Mouse (Mus musculus) stomach, embryonic 16.5 days (tissue): ENCODE results near the gene Mgam. TPM values are rescaled to one million over a fixed set of nuclear protein-coding genes. Genes with fewer than 3 reads are reported as not detected.
"Not testable (repeated sequence)": the region's sequence is repeated elsewhere in the genome, so short reads cannot be mapped to it uniquely, and the experiment has no call there.

Source experiments
- ATAC-seq: fragments of 200-750 bp; cut with Nextera tagmentation; 2 replicates; pipeline ENCODE4 v1.8.0; 2017; ENCODE audit warnings: moderate number of reproducible peaks, moderate TSS enrichment; ENCODE audit not compliant: insufficient read depth, low FRiP score
- H3K27ac ChIP-seq: fragments of 300-500 bp; sonication (generic); 2 replicates; pipeline ENCODE4 v1.5.1; 2014; ENCODE audit warnings: low read length
- H3K27me3 ChIP-seq: fragments of 300-500 bp; sonication (generic); 2 replicates; pipeline ENCODE4 v1.6.1; 2014; ENCODE audit warnings: low read length, control low read depth, mixed read lengths; ENCODE audit not compliant: control insufficient read depth, insufficient read depth
- H3K36me3 ChIP-seq: fragments of 300-500 bp; sonication (generic); 2 replicates; pipeline ENCODE4 v1.6.1; 2014; ENCODE audit warnings: low read length; ENCODE audit not compliant: control insufficient read depth, insufficient read depth
- H3K4me1 ChIP-seq: fragments of 300-500 bp; sonication (generic); 2 replicates; pipeline ENCODE4 v1.6.1; 2014; ENCODE audit warnings: low read length, control low read depth, mixed read lengths; ENCODE audit not compliant: control insufficient read depth, insufficient read depth
- H3K4me2 ChIP-seq: fragments of 300-500 bp; sonication (generic); 2 replicates; pipeline ENCODE4 v1.6.1; 2014; ENCODE audit warnings: low read depth, low read length, mixed read lengths
- H3K4me3 ChIP-seq: fragments of 300-500 bp; sonication (generic); replicated peaks from 2 replicates; pipeline ENCODE4 v1.5.1; 2014; ENCODE audit warnings: mild to moderate bottlenecking, low read length
- H3K9ac ChIP-seq: fragments of 300-500 bp; sonication (generic); 2 replicates; pipeline ENCODE4 v1.6.1; 2014; ENCODE audit warnings: low read length
- H3K9me3 ChIP-seq: fragments of 300-500 bp; sonication (generic); replicated peaks from 2 replicates; pipeline ENCODE4 v1.6.1; 2016; ENCODE audit warnings: low read length, control low read depth; ENCODE audit not compliant: control insufficient read depth
- WGBS: fragments of 180-500 bp; shearing (Covaris S2); extraction: QIAGEN DNeasy Blood & Tissue Kit; methylation state at CpG from one replicate; pipeline ENCODE4 v1.1.7; 2014; 5-methylcytosine and 5-hydroxymethylcytosine counted together
- polyA plus RNA-seq: library from polyadenylated mRNA; unstranded; fragments of >200 nt; fragmentation: Nextera tagmentation; extraction: Ambion mirVana; gene quantifications from 2 replicates; pipeline ENCODE4 v1.2.1, GENCODE M21; 2015

The Mgam gene
- polyA plus RNA-seq, 1 experiment from 2014 or later = 3.9 TPM

DNA sequence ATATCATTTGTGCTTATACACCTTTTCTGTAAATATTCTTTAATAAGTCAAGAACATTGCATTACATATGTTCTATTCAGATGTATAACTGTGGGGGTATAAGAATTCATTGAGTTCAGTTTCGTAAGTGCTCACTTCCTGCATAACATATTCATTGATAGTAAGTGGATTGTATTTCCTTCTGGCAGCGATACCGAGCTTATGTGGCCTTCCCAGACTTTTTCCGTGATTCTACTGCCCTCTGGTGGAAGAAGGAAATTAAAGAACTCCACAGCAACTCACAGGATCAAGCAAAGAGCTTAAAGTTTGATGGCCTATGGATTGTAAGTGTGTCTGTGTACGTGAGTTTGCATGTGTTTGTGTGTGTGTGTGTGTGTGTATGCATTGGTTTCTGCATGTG, 60.5 kb downstream of the Mgam start:
- Histone ChIP-seq H3K4me2 (no peak overlapping the region), H3K9me3 (no peaks in the 10 kb centered on the region), H3K27ac (no peak overlapping the region), H3K36me3 (no peaks in the 10 kb centered on the region), H3K4me1 (no peaks in the 10 kb centered on the region), H3K27me3 (no peaks in the 10 kb centered on the region), H3K9ac (no peak overlapping the region), H3K4me3 (no peak overlapping the region)
- ATAC-seq = peak; percentile 50; the same call in 1 of the 2 replicates
- 6% methylated on average over 5 of the region's 5 CpGs for WGBS

DNA sequence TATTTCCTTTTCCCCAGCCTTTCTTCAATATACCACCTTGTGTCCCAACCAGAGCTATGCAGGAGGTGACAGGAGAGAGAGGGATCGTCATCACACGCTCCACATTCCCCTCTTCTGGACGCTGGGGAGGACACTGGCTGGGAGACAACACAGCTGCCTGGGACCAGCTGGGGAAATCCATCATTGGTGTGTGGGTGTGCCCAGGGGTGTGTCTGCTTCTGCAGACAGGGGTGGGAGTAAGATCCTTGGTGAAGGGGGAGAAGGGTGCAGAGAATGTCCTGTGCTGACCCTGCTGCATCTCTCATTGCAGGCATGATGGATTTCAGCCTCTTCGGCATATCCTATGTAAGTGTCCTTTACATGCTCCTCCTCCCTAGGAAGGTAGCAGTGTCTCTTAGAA, 63.4 kb downstream of the Mgam start:
- not testable (repeated sequence) for ATAC-seq, H3K4me1 ChIP-seq, H3K27ac ChIP-seq, H3K27me3 ChIP-seq, H3K9me3 ChIP-seq, H3K9ac ChIP-seq, H3K4me3 ChIP-seq, H3K4me2 ChIP-seq, H3K36me3 ChIP-seq
- 32% methylated on average over 4 of the region's 4 CpGs for WGBS

DNA sequence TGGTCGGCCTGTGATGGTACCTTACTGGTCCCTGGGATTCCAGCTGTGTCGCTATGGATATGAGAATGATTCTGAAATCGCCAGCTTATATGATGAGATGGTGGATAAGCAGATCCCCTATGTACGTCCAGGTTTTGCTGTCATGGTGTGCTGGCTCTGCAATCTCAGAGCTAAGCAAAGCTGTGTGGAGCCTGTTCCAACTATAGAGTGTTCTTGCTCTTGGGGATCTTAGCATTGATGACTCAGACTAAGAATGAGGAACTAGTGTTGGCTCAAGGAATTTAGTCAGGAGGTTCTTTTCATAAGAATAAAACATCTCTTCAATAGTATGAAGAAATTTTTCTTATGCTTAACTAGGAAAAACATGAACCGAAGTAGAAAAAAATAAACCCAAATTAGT, 84.9 kb downstream of the Mgam start:
- H3K4me3 ChIP-seq, H3K36me3 ChIP-seq, H3K4me1 ChIP-seq, H3K9me3 ChIP-seq, ATAC-seq, H3K27ac ChIP-seq, H3K4me2 ChIP-seq, H3K9ac ChIP-seq, H3K27me3 ChIP-seq: not testable (repeated sequence)
- 83% methylated on average over 5 of the region's 5 CpGs for WGBS

DNA sequence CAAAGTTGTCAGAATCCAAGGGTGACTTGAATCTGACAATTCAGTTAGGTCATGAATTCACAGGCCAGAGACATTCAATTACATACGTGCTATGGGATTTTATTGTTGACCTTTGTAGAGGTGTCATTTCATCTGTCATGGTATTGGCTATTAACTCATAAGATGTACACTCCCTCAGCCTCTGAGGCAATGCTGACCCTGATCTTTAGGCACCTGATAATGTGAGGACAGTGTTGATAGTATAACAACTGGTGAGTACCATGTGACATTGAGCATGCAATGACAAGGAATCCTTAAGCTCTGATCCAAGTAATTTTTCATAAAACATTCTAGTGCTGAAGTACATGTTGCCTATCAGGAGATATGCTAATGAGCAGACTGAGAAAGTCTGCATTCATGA, 87.1 kb downstream of the Mgam start:
- ATAC-seq = no peak
- H3K4me2 ChIP-seq = no peak overlapping the region
- no peak overlapping the region for H3K27ac ChIP-seq
- no peak overlapping the region for H3K9ac ChIP-seq
- no peaks in the 10 kb centered on the region for H3K27me3 ChIP-seq
- no peak overlapping the region for H3K4me3 ChIP-seq
- no peaks in the 10 kb centered on the region for H3K4me1 ChIP-seq
- no peaks in the 10 kb centered on the region for H3K36me3 ChIP-seq
- no peaks in the 10 kb centered on the region for H3K9me3 ChIP-seq
- WGBS = 55% methylated on average over 1 of the region's 1 CpGs

DNA sequence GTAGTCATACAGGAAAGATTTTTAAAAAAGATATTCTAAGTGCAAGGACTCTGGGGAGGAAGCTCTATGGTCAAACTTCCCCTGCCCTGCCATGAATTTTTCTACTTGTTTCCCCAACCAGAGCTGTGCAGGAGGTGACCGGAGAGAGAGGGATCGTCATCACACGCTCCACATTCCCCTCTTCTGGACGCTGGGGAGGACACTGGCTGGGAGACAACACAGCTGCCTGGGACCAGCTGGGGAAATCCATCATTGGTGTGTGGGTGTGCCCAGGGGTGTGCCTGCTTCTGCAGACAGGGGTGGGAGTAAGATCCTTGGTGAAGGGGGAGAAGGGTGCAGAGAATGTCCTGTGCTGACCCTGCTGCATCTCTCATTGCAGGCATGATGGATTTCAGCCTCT, 99.9 kb downstream of the Mgam start:
- H3K36me3 ChIP-seq, H3K27me3 ChIP-seq, H3K9ac ChIP-seq, ATAC-seq, H3K4me1 ChIP-seq, H3K4me2 ChIP-seq, H3K4me3 ChIP-seq, H3K9me3 ChIP-seq, H3K27ac ChIP-seq: not testable (repeated sequence)
- 50% methylated on average over 4 of the region's 4 CpGs for WGBS

DNA sequence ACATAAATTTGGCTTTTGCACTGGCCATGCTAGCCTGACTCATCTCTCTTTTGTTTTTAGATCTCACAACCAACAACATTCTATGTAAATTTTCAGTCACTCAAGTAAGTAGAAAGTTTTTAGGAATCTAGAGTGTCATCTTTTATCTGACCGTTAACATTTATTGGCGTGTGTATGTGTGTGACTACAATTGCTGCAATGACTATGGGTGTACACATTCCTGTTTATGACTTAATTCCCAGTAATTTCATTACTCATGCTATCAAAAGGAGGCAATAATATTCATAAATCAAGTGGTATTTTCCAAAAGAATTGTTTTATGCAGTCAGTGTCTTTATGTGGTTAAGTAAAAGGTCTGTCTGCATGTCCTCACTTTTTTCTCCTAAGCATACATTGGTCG, 110.9 kb downstream of the Mgam start:
- Histone ChIP-seq H3K27me3 (no peaks in the 10 kb centered on the region), H3K27ac (no peak overlapping the region), H3K9ac (no peak overlapping the region), H3K36me3 (no peaks in the 10 kb centered on the region), H3K9me3 (no peaks in the 10 kb centered on the region), H3K4me3 (no peak overlapping the region), H3K4me2 (no peak overlapping the region), H3K4me1 (no peaks in the 10 kb centered on the region)
- no peak for ATAC-seq
- 83% methylated on average over 3 of the region's 3 CpGs for WGBS

DNA sequence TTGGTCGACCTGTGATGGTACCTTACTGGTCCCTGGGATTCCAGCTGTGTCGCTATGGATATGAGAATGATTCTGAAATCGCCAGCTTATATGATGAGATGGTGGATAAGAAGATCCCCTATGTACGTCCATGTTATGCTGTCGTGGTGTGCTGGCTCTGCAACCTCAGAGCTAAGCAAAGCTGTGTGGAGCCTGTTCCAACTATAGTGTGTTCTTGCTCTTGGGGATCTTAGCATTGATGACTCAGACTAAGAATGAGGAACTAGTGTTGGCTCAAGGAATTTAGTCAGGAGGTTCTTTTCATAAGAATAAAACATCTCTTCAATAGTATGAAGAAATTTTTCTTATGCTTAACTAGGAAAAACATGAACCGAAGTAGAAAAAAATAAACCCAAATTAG, 120.4 kb downstream of the Mgam start:
- H3K9ac ChIP-seq, H3K4me2 ChIP-seq, H3K4me1 ChIP-seq, H3K36me3 ChIP-seq, H3K9me3 ChIP-seq, H3K27me3 ChIP-seq, H3K27ac ChIP-seq, ATAC-seq, H3K4me3 ChIP-seq: not testable (repeated sequence)
- WGBS = 80% methylated on average over 6 of the region's 6 CpGs

DNA sequence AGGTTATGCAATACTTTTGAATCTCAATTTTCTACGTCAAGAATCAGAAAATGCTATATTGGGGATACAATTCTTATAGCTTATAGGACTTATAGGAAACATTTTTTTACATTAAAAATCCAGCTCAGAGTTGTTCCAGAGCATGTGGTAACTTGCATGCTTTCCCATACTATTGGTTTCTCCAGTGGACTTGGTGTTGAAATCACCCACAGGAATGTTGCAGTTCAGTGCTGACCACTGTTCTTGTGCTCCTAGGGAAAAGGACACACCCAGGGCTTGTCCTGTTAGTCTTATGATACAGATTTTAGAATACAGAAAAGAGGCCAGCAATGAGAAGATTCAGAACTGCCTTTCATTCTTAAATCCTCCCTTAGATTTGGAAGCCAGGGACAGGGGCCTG, 127.3 kb downstream of the Mgam start:
- ATAC-seq = no peak
- no peaks in the 10 kb centered on the region for H3K9me3 ChIP-seq
- no peak overlapping the region for H3K4me3 ChIP-seq
- no peak overlapping the region for H3K27ac ChIP-seq
- H3K27me3 ChIP-seq = no peaks in the 10 kb centered on the region
- H3K9ac ChIP-seq = no peak overlapping the region
- 82% methylated on average over 1 of the region's 1 CpGs for WGBS
- H3K4me2 ChIP-seq = no peak overlapping the region
- H3K4me1 ChIP-seq = no peaks in the 10 kb centered on the region
- H3K36me3 ChIP-seq = no peaks in the 10 kb centered on the region

DNA sequence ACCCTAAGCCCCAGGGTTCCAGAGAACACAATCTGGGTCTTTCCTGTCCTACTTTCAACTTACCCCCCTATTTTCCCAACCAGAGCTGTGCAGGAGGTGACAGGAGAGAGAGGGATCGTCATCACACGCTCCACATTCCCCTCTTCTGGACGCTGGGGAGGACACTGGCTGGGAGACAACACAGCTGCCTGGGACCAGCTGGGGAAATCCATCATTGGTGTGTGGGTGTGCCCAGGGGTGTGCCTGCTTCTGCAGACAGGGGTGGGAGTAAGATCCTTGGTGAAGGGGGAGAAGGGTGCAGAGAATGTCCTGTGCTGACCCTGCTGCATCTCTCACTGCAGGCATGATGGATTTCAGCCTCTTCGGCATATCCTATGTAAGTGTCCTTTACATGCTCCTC, 128.7 kb downstream of the Mgam start:
- H3K4me2 ChIP-seq, H3K36me3 ChIP-seq, H3K27ac ChIP-seq, H3K4me1 ChIP-seq, H3K4me3 ChIP-seq, ATAC-seq, H3K9me3 ChIP-seq, H3K9ac ChIP-seq, H3K27me3 ChIP-seq: not testable (repeated sequence)
- 55% methylated on average over 4 of the region's 4 CpGs for WGBS

DNA sequence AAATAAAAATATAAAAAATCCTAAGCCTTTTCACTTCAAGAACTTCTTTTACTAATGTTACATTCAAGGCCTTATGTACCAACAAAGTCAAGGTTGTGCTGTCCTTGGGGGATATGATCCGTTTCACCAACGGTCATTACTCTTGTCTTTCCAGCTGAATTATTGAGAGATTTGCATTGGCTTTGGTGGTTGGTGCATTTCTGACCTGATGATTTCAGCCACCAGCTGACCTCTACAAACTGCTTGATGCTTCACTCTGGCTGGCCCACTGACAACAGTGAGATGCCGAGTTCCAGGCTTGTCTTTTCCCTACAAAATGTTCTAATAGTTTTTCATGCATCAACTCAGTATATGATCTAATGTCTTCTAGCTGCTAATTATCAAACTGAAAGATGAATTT, 146.0 kb downstream of the Mgam start:
- Histone ChIP-seq H3K4me3 (no peak overlapping the region), H3K9ac (no peak overlapping the region), H3K4me2 (no peak overlapping the region), H3K36me3 (no peaks in the 10 kb centered on the region), H3K27me3 (no peaks in the 10 kb centered on the region), H3K9me3 (no peaks in the 10 kb centered on the region), H3K4me1 (no peaks in the 10 kb centered on the region), H3K27ac (no peak overlapping the region)
- WGBS = 79% methylated on average over 3 of the region's 3 CpGs
- no peak for ATAC-seq
